Mouse (Mus musculus) kidney, embryonic 16.5 days (tissue): ENCODE measurements at regions not wholly inside any gene's neighbourhood (a gene's known extent, or its start where the extent isn't known, plus 50 kb on each side); places are given as distances from the start of the nearest gene placed in this dataset.

Experiments
- ATAC-seq: fragments of 200-750 bp; cut with Nextera tagmentation; 2 replicates; pipeline ENCODE4 v1.8.0; 2017; ENCODE audit warnings: moderate TSS enrichment; ENCODE audit not compliant: low FRiP score, low TSS enrichment
- H3K27ac ChIP-seq: fragments of 300-500 bp; sonication (generic); 2 replicates; pipeline ENCODE4 v1.5.1; 2014; ENCODE audit warnings: low read length
- H3K27me3 ChIP-seq: fragments of 300-500 bp; sonication (generic); 2 replicates; pipeline ENCODE4 v1.6.1; 2014; ENCODE audit warnings: low read length, control low read depth, mixed read lengths; ENCODE audit not compliant: insufficient read depth
- H3K36me3 ChIP-seq: fragments of 300-500 bp; sonication (generic); 2 replicates; pipeline ENCODE4 v1.6.1; 2014; ENCODE audit warnings: low read length, control low read depth, mixed read lengths; ENCODE audit not compliant: insufficient read depth
- H3K4me1 ChIP-seq: fragments of 300-500 bp; sonication (generic); 2 replicates; pipeline ENCODE4 v1.6.1; 2014; ENCODE audit warnings: low read length, control low read depth, mixed read lengths; ENCODE audit not compliant: insufficient read depth
- H3K4me2 ChIP-seq: fragments of 300-500 bp; sonication (generic); replicated peaks from 2 replicates; pipeline ENCODE4 v1.6.1; 2014; ENCODE audit warnings: low read depth, low read length
- H3K4me3 ChIP-seq: fragments of 300-500 bp; sonication (generic); 2 replicates; pipeline ENCODE4 v1.5.1; 2014; ENCODE audit warnings: mild to moderate bottlenecking, low read length
- H3K9ac ChIP-seq: fragments of 300-500 bp; sonication (generic); replicated peaks from 2 replicates; pipeline ENCODE4 v1.6.1; 2014; ENCODE audit warnings: low read length
- H3K9me3 ChIP-seq: fragments of 300-500 bp; sonication (generic); 2 replicates; pipeline ENCODE4 v1.6.1; 2016; ENCODE audit warnings: low read length, control low read depth
- WGBS: fragments of 180-500 bp; shearing (Covaris S2); extraction: QIAGEN DNeasy Blood & Tissue Kit; methylation state at CpG from one replicate; pipeline ENCODE4 v1.1.7; 2014; 5-methylcytosine and 5-hydroxymethylcytosine counted together

DNA sequence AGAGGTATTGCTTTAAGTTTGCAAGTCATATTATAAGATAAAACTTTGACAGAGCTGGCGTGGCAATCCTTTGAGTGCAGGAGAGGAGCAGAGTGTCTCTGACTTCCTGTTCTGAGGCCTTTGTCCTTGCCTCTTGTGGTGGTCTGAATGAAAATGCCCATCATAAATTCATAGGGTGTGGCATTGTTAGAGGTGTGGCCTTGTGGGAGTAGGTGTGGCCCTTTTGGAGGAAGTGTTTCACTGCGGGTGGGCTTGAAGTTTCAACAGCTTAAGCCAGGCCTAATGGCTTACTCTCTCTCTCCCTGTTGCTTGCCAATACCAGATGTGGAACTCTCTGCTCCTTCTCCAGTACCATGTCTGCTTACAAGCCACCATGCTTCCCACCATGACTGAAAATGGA is 75.4 kb upstream of the Arrdc4 start:
- Histone ChIP-seq H3K27me3 (no peaks in the 10 kb centered on the region), H3K36me3 (no peaks in the 10 kb centered on the region), H3K27ac (no peak overlapping the region), H3K4me3 (no peak overlapping the region), H3K4me1 (no peaks in the 10 kb centered on the region), H3K9me3 (no peaks in the 10 kb centered on the region), H3K4me2 (no peak overlapping the region), H3K9ac (no peak overlapping the region)
- ATAC-seq: no peak
- WGBS: 79% methylated on average over 2 of the region's 2 CpGs

- 84% methylated on average over 2 of the region's 2 CpGs for WGBS
- no peaks in the 10 kb centered on the region for H3K4me1 ChIP-seq
- no peaks in the 10 kb centered on the region for H3K9me3 ChIP-seq
- H3K36me3 ChIP-seq: no peaks in the 10 kb centered on the region
- H3K4me3 ChIP-seq: no peak overlapping the region
- H3K27ac ChIP-seq: no peak overlapping the region
- H3K9ac ChIP-seq: no peak overlapping the region
- H3K27me3 ChIP-seq: no peaks in the 10 kb centered on the region
- no peak overlapping the region for H3K4me2 ChIP-seq
- no peak for ATAC-seq
These were observed 74.6 kb upstream of the Arrdc4 start for GRCm38 (mm10) chr7:68823646-68824045.

GRCm38 (mm10) chr7:68823189-68823588 is 74.1 kb upstream of the Arrdc4 start:
- no peaks in the 10 kb centered on the region for H3K27me3 ChIP-seq
- peak; percentile 54; the same call in 1 of the 2 replicates for ATAC-seq
- no peaks in the 10 kb centered on the region for H3K9me3 ChIP-seq
- no peak overlapping the region for H3K9ac ChIP-seq
- WGBS: 3% methylated on average over 7 of the region's 7 CpGs
- H3K36me3 ChIP-seq: no peaks in the 10 kb centered on the region
- no peaks in the 10 kb centered on the region for H3K4me1 ChIP-seq
- H3K4me2 ChIP-seq: no peak overlapping the region
- no peak overlapping the region for H3K27ac ChIP-seq
- H3K4me3 ChIP-seq: no peak overlapping the region

GRCm38 (mm10) chr7:68814823-68815666 is 66.0 kb upstream of the Arrdc4 start:
- no peak overlapping the region for H3K9ac ChIP-seq
- no peak overlapping the region for H3K4me3 ChIP-seq
- H3K4me2 ChIP-seq: no peak overlapping the region
- peaks cover 5% of the 10 kb centered on the region; the same call in 1 of the 2 replicates for H3K4me1 ChIP-seq
- no peak for ATAC-seq
- H3K27me3 ChIP-seq: no peaks in the 10 kb centered on the region
- no peaks in the 10 kb centered on the region for H3K9me3 ChIP-seq
- 66% methylated on average over 15 of the region's 15 CpGs for WGBS
- H3K36me3 ChIP-seq: no peaks in the 10 kb centered on the region
- no peak overlapping the region for H3K27ac ChIP-seq

GRCm38 (mm10) chr7:68809782-68810181 is 60.7 kb upstream of the Arrdc4 start:
- peaks cover 10% of the 10 kb centered on the region; the same call in 1 of the 2 replicates for H3K4me1 ChIP-seq
- no peak overlapping the region for H3K9ac ChIP-seq
- no peak for ATAC-seq
- no peaks in the 10 kb centered on the region for H3K36me3 ChIP-seq
- H3K9me3 ChIP-seq: no peaks in the 10 kb centered on the region
- 9% methylated on average over 8 of the region's 8 CpGs for WGBS
- no peaks in the 10 kb centered on the region for H3K27me3 ChIP-seq
- H3K27ac ChIP-seq: no peak overlapping the region
- 0 out of 2 replicates have a peak overlapping the region, but pooled peaks have one; percentile 7 for H3K4me2 ChIP-seq
- no peak overlapping the region for H3K4me3 ChIP-seq
